Mouse (Mus musculus): ENCODE data around the gene Zc3h18. TPM values are rescaled to one million over a fixed set of nuclear protein-coding genes. Genes with fewer than 3 reads are reported as not detected.

Gene Zc3h18
- 20.2 and 22.2 TPM in 2 replicates for polyA plus RNA-seq (2015; fragmentation: Nextera tagmentation; extraction: Ambion mirVana)

DNA sequence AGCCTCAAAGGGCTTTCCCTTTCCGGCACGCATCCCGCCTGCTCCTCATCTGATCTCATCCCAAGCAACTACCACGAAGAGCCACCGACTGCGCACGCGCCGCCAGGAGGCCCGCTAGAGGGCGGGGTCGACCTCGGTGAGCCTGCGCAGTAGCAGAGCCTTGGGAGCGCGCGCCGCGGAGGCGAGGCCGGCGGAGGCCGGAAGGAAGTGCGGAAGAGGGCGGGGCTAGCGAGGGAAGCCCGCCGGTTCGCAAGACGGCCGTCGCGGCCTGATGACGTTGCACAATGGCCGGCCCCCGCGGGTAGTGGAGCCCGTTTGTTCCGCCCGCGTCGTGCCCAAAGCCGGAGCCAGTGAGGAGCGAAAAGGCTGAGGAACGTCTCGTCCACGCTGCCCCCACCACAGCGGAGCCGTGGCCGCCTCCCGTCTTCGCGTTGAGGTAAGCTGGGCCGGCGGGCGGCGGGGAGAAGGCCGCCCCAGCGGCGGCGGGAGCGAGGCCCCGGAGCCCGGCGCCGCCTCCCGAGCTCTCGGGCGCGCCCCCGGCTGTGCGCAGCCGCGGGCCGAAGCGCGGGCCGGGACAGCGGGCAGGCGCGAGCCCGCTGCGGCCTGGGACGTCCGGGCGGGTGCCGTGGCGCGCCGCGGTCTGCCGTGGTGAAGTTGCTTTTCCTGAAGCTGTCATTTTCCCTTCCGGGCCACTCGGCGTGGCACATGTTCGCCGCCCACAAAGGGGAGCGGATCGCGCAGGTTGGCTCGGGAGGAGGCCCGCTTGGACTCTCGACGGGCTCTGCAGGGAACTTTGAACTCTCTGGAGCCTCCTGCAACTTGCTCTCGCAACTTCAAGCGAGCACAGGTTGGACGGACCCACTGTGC is at the start of gene Zc3h18:
TSS of gene Zc3h18 (plus strand) at position 245 of the 867 bp plus-strand sequence.
- Histone ChIP-seq H3K27me3 (replicated peaks; ENCODE audit: insufficient read depth, low read length) (no peaks in the 10 kb centered on the region), H3K4me2 (replicated peaks; ENCODE audit: low read depth, low read length) (peak within 1 kb of the TSS; percentile 79), H3K36me3 (ENCODE audit: insufficient read depth, low read length) (no peaks in the 10 kb centered on the region), H3K9ac (replicated peaks; ENCODE audit: low read depth) (peak within 1 kb of the TSS; percentile 87), H3K27ac (ENCODE audit: low read length) (peak within 1 kb of the TSS; percentile 96), H3K9me3 (ENCODE audit: low read length) (no peaks in the 10 kb centered on the region), H3K4me1 (ENCODE audit: insufficient read depth, low read depth, low read length) (peaks cover 6% of the 10 kb centered on the region; the same call in 1 of the 2 replicates), H3K4me3 (ENCODE audit: low read depth, low read length) (peak within 1 kb of the TSS; percentile 95)
- DNase-seq (ENCODE audit: low spot score) (peak; percentile 99), ATAC-seq (peak; percentile 97)
- TF ChIP-seq CTCF (IDR thresholded peaks at IDR 0.05) (peak; percentile 72), EP300 (IDR thresholded peaks at IDR 0.05) (no peak)
- under 1% methylated on average over 56 of the region's 107 CpGs for whole genome bisulfite sequencing

DNA sequence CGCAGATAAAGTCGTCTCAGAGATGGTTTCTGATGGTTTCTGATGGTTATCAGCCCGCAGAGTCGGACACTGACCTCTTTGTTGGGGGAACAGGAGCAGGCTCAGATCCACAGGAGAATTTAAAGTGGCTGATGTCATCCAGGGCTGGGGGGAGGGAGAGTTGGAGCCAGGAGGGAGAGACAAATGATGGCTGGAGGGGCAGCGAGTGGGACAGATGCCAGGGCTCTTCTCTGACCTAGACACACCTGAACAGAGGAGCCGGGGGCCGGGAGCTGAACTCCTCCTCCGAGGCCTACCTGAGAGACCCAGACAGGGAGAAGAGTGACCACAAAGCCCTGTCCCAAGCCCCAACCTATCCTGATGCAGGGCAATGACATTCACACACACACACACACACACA is 47.3 kb upstream of the Zc3h18 start:
- Histone ChIP-seq H3K9ac (replicated peaks; ENCODE audit: low read depth) (no peak overlapping the region), H3K27ac (ENCODE audit: low read length) (no peak overlapping the region), H3K36me3 (ENCODE audit: insufficient read depth, low read length) (no peaks in the 10 kb centered on the region), H3K4me3 (ENCODE audit: low read depth, low read length) (no peak overlapping the region), H3K4me2 (replicated peaks; ENCODE audit: low read depth, low read length) (no peak overlapping the region), H3K27me3 (replicated peaks; ENCODE audit: insufficient read depth, low read length) (no peaks in the 10 kb centered on the region), H3K9me3 (ENCODE audit: low read length) (no peaks in the 10 kb centered on the region), H3K4me1 (ENCODE audit: insufficient read depth, low read depth, low read length) (no peaks in the 10 kb centered on the region; the same call in 1 of the 2 replicates)
- no peak for TF ChIP-seq EP300 (IDR thresholded peaks at IDR 0.05)
- DNase-seq (ENCODE audit: low spot score) (no peak), ATAC-seq (no peak)
- whole genome bisulfite sequencing, result 55% methylated on average over 8 of the region's 8 CpGs

- 87% methylated on average over 22 of the region's 22 CpGs for WGBS
- ATAC-seq, result no peak
- Histone ChIP-seq H3K9ac (replicated peaks; ENCODE audit: low read depth) (no peak overlapping the region), H3K4me2 (replicated peaks; ENCODE audit: low read depth, low read length) (no peak overlapping the region), H3K9me3 (ENCODE audit: low read length) (no peaks in the 10 kb centered on the region), H3K27me3 (replicated peaks; ENCODE audit: insufficient read depth, low read length) (no peaks in the 10 kb centered on the region), H3K4me3 (ENCODE audit: low read depth, low read length) (no peak overlapping the region), H3K36me3 (ENCODE audit: insufficient read depth, low read length) (peaks cover 5% of the 10 kb centered on the region), H3K4me1 (ENCODE audit: insufficient read depth, low read depth, low read length) (no peaks in the 10 kb centered on the region; the same call in 1 of the 2 replicates), H3K27ac (ENCODE audit: low read length) (no peak overlapping the region)
- TF ChIP-seq CTCF (IDR thresholded peaks at IDR 0.05) (no peak), EP300 (IDR thresholded peaks at IDR 0.05) (no peak)
- no peak for DNase-seq (ENCODE audit: low spot score)
Measured at GRCm38 (mm10) chr8:122329553-122330239, 46.7 kb upstream of the Zc3h18 start.

DNA sequence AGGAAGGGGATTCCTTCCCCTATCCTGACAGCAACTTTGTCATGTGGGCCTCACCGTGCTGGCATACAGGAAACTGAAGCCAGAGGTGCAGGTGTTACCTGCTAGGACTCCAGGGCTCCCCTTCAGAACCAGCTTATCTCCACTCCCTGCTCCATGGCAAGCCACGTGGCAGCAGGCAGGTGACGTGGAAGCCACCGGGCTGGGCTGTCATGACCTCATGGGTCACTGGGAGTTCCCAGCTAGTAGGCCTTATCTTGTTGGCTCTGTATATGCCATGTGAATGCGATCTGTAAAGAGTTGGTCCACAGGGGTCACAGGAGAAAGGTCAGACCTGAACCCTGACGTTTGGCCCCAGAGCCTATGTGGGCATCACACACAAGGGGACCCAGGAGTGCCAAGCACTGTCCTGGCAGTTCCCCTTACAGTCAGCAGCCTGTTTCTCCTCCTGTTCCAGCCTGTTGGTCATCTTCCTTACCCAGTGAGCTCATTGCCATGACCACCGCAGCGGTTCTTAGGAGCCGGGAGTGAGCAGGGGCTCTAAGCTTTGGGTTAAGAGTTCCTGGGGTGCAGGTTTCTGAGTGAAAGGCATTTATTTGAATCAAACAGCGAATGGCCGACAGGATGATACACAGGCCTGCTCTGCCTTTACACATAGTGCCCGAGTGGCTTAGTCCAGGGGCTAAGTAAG is 45.8 kb upstream of the Zc3h18 start:
- H3K4me1 ChIP-seq (ENCODE audit: insufficient read depth, low read depth, low read length), result no peaks in the 10 kb centered on the region; the same call in none of the 2 replicates
- TF ChIP-seq EP300 (IDR thresholded peaks at IDR 0.05), result no peak
- TF ChIP-seq CTCF (IDR thresholded peaks at IDR 0.05), result no peak
- DNase-seq (ENCODE audit: low spot score) (no peak), ATAC-seq (no peak)
- peaks cover 9% of the 10 kb centered on the region for H3K36me3 ChIP-seq (ENCODE audit: insufficient read depth, low read length)
- WGBS, result 68% methylated on average over 12 of the region's 12 CpGs
- no peak overlapping the region for H3K4me3 ChIP-seq (ENCODE audit: low read depth, low read length)
- no peak overlapping the region for H3K9ac ChIP-seq (replicated peaks; ENCODE audit: low read depth)
- peak overlapping the region; percentile 15; the same call in 1 of the 2 replicates for H3K27ac ChIP-seq (ENCODE audit: low read length)
- no peak overlapping the region for H3K4me2 ChIP-seq (replicated peaks; ENCODE audit: low read depth, low read length)
- no peaks in the 10 kb centered on the region for H3K9me3 ChIP-seq (ENCODE audit: low read length)
- no peaks in the 10 kb centered on the region for H3K27me3 ChIP-seq (replicated peaks; ENCODE audit: insufficient read depth, low read length)

GRCm38 (mm10) chr8:122331134-122331523 is 45.3 kb upstream of the Zc3h18 start:
- peaks cover 9% of the 10 kb centered on the region for H3K36me3 ChIP-seq (ENCODE audit: insufficient read depth, low read length)
- H3K27ac ChIP-seq (ENCODE audit: low read length), result peak overlapping the region; percentile 15; the same call in 1 of the 2 replicates
- no peaks in the 10 kb centered on the region for H3K9me3 ChIP-seq (ENCODE audit: low read length)
- H3K4me1 ChIP-seq (ENCODE audit: insufficient read depth, low read depth, low read length), result no peaks in the 10 kb centered on the region; the same call in none of the 2 replicates
- H3K27me3 ChIP-seq (replicated peaks; ENCODE audit: insufficient read depth, low read length), result no peaks in the 10 kb centered on the region
- no peak overlapping the region for H3K4me3 ChIP-seq (ENCODE audit: low read depth, low read length)
- no peak for TF ChIP-seq EP300 (IDR thresholded peaks at IDR 0.05)
- no peak for TF ChIP-seq CTCF (IDR thresholded peaks at IDR 0.05)
- ATAC-seq, result peak; percentile 64
- 47% methylated on average over 3 of the region's 3 CpGs for WGBS
- H3K9ac ChIP-seq (replicated peaks; ENCODE audit: low read depth), result no peak overlapping the region
- no peak overlapping the region for H3K4me2 ChIP-seq (replicated peaks; ENCODE audit: low read depth, low read length)
- DNase-seq (ENCODE audit: low spot score), result peak; percentile 69
